Mouse (Mus musculus) brain, adult 2 months (tissue): ENCODE data around the gene Msi2.
A peak's percentile ranks its signal among the peaks of the same experiment; 100 is the strongest.

Experiments used
- DNase-seq: peaks from one replicate; pipeline ENCODE4 v3.0.0; 2011; ENCODE audit warnings: low read depth, low spot score

Msi2 gene

GRCm38 (mm10) chr11:88713479-88713878 is 4.8 kb downstream of the Msi2 start:
- no peak for DNase-seq

- DNase-seq: no peak
Measured at GRCm38 (mm10) chr11:88709876-88710614, 8.3 kb downstream of the Msi2 start.

- DNase-seq: no peak
Measured at GRCm38 (mm10) chr11:88707228-88707775, 11.0 kb downstream of the Msi2 start.

GRCm38 (mm10) chr11:88704688-88705087 is 13.6 kb downstream of the Msi2 start:
- no peak for DNase-seq

- DNase-seq: no peak
Measured at GRCm38 (mm10) chr11:88703220-88703619, 15.1 kb downstream of the Msi2 start.

GRCm38 (mm10) chr11:88701976-88702659 is 16.2 kb downstream of the Msi2 start:
- no peak for DNase-seq

GRCm38 (mm10) chr11:88701020-88701419 is 17.3 kb downstream of the Msi2 start:
- no peak for DNase-seq

- no peak for DNase-seq
Measured at GRCm38 (mm10) chr11:88700202-88700711, 18.1 kb downstream of the Msi2 start.

GRCm38 (mm10) chr11:88693905-88694893 is 24.1 kb downstream of the Msi2 start:
- no peak for DNase-seq

- DNase-seq: no peak
Measured at GRCm38 (mm10) chr11:88693002-88693769, 25.1 kb downstream of the Msi2 start.

GRCm38 (mm10) chr11:88692374-88692773 is 25.9 kb downstream of the Msi2 start:
- peak; percentile 36 for DNase-seq

GRCm38 (mm10) chr11:88690556-88691287 is 27.6 kb downstream of the Msi2 start:
- DNase-seq: no peak

- no peak for DNase-seq
Measured at GRCm38 (mm10) chr11:88689831-88690459, 28.4 kb downstream of the Msi2 start.

GRCm38 (mm10) chr11:88688644-88689043 is 29.7 kb downstream of the Msi2 start:
- DNase-seq: no peak

- no peak for DNase-seq
Measured at GRCm38 (mm10) chr11:88687711-88688110, 30.6 kb downstream of the Msi2 start.

GRCm38 (mm10) chr11:88687010-88687409 is 31.3 kb downstream of the Msi2 start:
- DNase-seq: no peak

GRCm38 (mm10) chr11:88686061-88686460 is 32.3 kb downstream of the Msi2 start:
- no peak for DNase-seq

GRCm38 (mm10) chr11:88683026-88683770 is 35.1 kb downstream of the Msi2 start:
- no peak for DNase-seq

GRCm38 (mm10) chr11:88677350-88677749 is 41.0 kb downstream of the Msi2 start:
- no peak for DNase-seq
